Mouse (Mus musculus): ENCODE data around the gene Syna. TPM values are rescaled to one million over a fixed set of nuclear protein-coding genes. Genes with fewer than 3 reads are reported as not detected.

The Syna gene
- polyA plus RNA-seq, 1 experiment from 2014 or later: 0.13 TPM

GRCm38 (mm10) chr5:134525971-134526711 lies 33.8 kb downstream of the Syna start:
- ATAC-seq: no peak
- H3K4me1 ChIP-seq (replicated peaks; ENCODE audit: control insufficient read depth, insufficient read depth, low read length): no peaks in the 10 kb centered on the region
- no peak overlapping the region for H3K4me2 ChIP-seq (replicated peaks; ENCODE audit: low read depth)
- no peak overlapping the region for H3K4me3 ChIP-seq (ENCODE audit: low read depth, low read length)
- H3K27ac ChIP-seq (ENCODE audit: low read depth, low read length): no peak overlapping the region
- H3K36me3 ChIP-seq (ENCODE audit: control insufficient read depth, insufficient read depth): peaks cover 22% of the 10 kb centered on the region
- H3K27me3 ChIP-seq (replicated peaks; ENCODE audit: control insufficient read depth, insufficient read depth, low read length): no peaks in the 10 kb centered on the region
- peak; percentile 53 for TF ChIP-seq CTCF (IDR thresholded peaks at IDR 0.05; ENCODE audit: low read depth)
- 89% methylated on average over 15 of the region's 15 CpGs for WGBS
- H3K9ac ChIP-seq (ENCODE audit: low read depth, low read length): no peak overlapping the region
- H3K9me3 ChIP-seq (ENCODE audit: control insufficient read depth): no peaks in the 10 kb centered on the region

GRCm38 (mm10) chr5:134523728-134524127 lies 36.2 kb downstream of the Syna start:
- WGBS: 90% methylated on average over 5 of the region's 5 CpGs
- Histone ChIP-seq H3K4me3 (ENCODE audit: low read depth, low read length) (no peak overlapping the region), H3K4me1 (replicated peaks; ENCODE audit: control insufficient read depth, insufficient read depth, low read length) (no peaks in the 10 kb centered on the region), H3K27ac (ENCODE audit: low read depth, low read length) (no peak overlapping the region), H3K9me3 (ENCODE audit: control insufficient read depth) (no peaks in the 10 kb centered on the region), H3K4me2 (replicated peaks; ENCODE audit: low read depth) (no peak overlapping the region), H3K36me3 (ENCODE audit: control insufficient read depth, insufficient read depth) (peaks cover 43% of the 10 kb centered on the region), H3K27me3 (replicated peaks; ENCODE audit: control insufficient read depth, insufficient read depth, low read length) (no peaks in the 10 kb centered on the region), H3K9ac (ENCODE audit: low read depth, low read length) (no peak overlapping the region)
- TF ChIP-seq CTCF (IDR thresholded peaks at IDR 0.05; ENCODE audit: low read depth): no peak
- no peak for ATAC-seq

GRCm38 (mm10) chr5:134522524-134522923 lies 37.4 kb downstream of the Syna start:
- ATAC-seq: no peak
- no peaks in the 10 kb centered on the region for H3K27me3 ChIP-seq (replicated peaks; ENCODE audit: control insufficient read depth, insufficient read depth, low read length)
- H3K36me3 ChIP-seq (ENCODE audit: control insufficient read depth, insufficient read depth): peaks cover 54% of the 10 kb centered on the region
- no peak for TF ChIP-seq CTCF (IDR thresholded peaks at IDR 0.05; ENCODE audit: low read depth)
- no peak overlapping the region for H3K4me3 ChIP-seq (ENCODE audit: low read depth, low read length)
- no peak overlapping the region for H3K4me2 ChIP-seq (replicated peaks; ENCODE audit: low read depth)
- no peaks in the 10 kb centered on the region for H3K9me3 ChIP-seq (ENCODE audit: control insufficient read depth)
- no peak overlapping the region for H3K9ac ChIP-seq (ENCODE audit: low read depth, low read length)
- WGBS: 88% methylated on average over 26 of the region's 26 CpGs
- no peaks in the 10 kb centered on the region for H3K4me1 ChIP-seq (replicated peaks; ENCODE audit: control insufficient read depth, insufficient read depth, low read length)
- no peak overlapping the region for H3K27ac ChIP-seq (ENCODE audit: low read depth, low read length)

- no peak for ATAC-seq
- Histone ChIP-seq H3K4me1 (replicated peaks; ENCODE audit: control insufficient read depth, insufficient read depth, low read length) (no peaks in the 10 kb centered on the region), H3K27ac (ENCODE audit: low read depth, low read length) (no peak overlapping the region), H3K36me3 (ENCODE audit: control insufficient read depth, insufficient read depth) (peaks cover 61% of the 10 kb centered on the region), H3K9ac (ENCODE audit: low read depth, low read length) (no peak overlapping the region), H3K9me3 (ENCODE audit: control insufficient read depth) (no peaks in the 10 kb centered on the region), H3K4me2 (replicated peaks; ENCODE audit: low read depth) (no peak overlapping the region), H3K4me3 (ENCODE audit: low read depth, low read length) (no peak overlapping the region), H3K27me3 (replicated peaks; ENCODE audit: control insufficient read depth, insufficient read depth, low read length) (no peaks in the 10 kb centered on the region)
- TF ChIP-seq CTCF (IDR thresholded peaks at IDR 0.05; ENCODE audit: low read depth): no peak
- 86% methylated on average over 7 of the region's 7 CpGs for WGBS
Observed at GRCm38 (mm10) chr5:134521806-134522205, 38.2 kb downstream of the Syna start.

GRCm38 (mm10) chr5:134521131-134521530 lies 38.8 kb downstream of the Syna start:
- TF ChIP-seq CTCF (IDR thresholded peaks at IDR 0.05; ENCODE audit: low read depth): no peak
- WGBS: 96% methylated on average over 2 of the region's 2 CpGs

GRCm38 (mm10) chr5:134520120-134520519 lies 39.9 kb downstream of the Syna start:
- H3K4me1 ChIP-seq (replicated peaks; ENCODE audit: control insufficient read depth, insufficient read depth, low read length): no peaks in the 10 kb centered on the region
- ATAC-seq: no peak
- 0 out of 2 replicates have a peak overlapping the region, but pooled peaks have one; percentile 15 for H3K27ac ChIP-seq (ENCODE audit: low read depth, low read length)
- TF ChIP-seq CTCF (IDR thresholded peaks at IDR 0.05; ENCODE audit: low read depth): no peak
- no peak overlapping the region for H3K4me3 ChIP-seq (ENCODE audit: low read depth, low read length)
- H3K9ac ChIP-seq (ENCODE audit: low read depth, low read length): no peak overlapping the region
- no peak overlapping the region for H3K4me2 ChIP-seq (replicated peaks; ENCODE audit: low read depth)
- WGBS: 96% methylated on average over 4 of the region's 4 CpGs
- H3K36me3 ChIP-seq (ENCODE audit: control insufficient read depth, insufficient read depth): peaks cover 74% of the 10 kb centered on the region
- H3K27me3 ChIP-seq (replicated peaks; ENCODE audit: control insufficient read depth, insufficient read depth, low read length): no peaks in the 10 kb centered on the region
- no peaks in the 10 kb centered on the region for H3K9me3 ChIP-seq (ENCODE audit: control insufficient read depth)

More at GRCm38 (mm10) chr5:134521131-134521530, 38.8 kb downstream of the Syna start:
- H3K27me3 ChIP-seq (replicated peaks; ENCODE audit: control insufficient read depth, insufficient read depth, low read length): no peaks in the 10 kb centered on the region
- H3K4me2 ChIP-seq (replicated peaks; ENCODE audit: low read depth): no peak overlapping the region
- peaks cover 66% of the 10 kb centered on the region for H3K36me3 ChIP-seq (ENCODE audit: control insufficient read depth, insufficient read depth)
- no peaks in the 10 kb centered on the region for H3K9me3 ChIP-seq (ENCODE audit: control insufficient read depth)
- no peak overlapping the region for H3K27ac ChIP-seq (ENCODE audit: low read depth, low read length)
- no peak for ATAC-seq
- no peaks in the 10 kb centered on the region for H3K4me1 ChIP-seq (replicated peaks; ENCODE audit: control insufficient read depth, insufficient read depth, low read length)
- H3K9ac ChIP-seq (ENCODE audit: low read depth, low read length): no peak overlapping the region
- no peak overlapping the region for H3K4me3 ChIP-seq (ENCODE audit: low read depth, low read length)

All from intestine, postnatal 0 days (tissue).